Mouse (Mus musculus): ENCODE measurements around the gene Slc9a8. TPM values are rescaled to one million over a fixed set of nuclear protein-coding genes. Genes with fewer than 3 reads are reported as not detected.

Slc9a8 gene
- polyA plus RNA-seq, 1 experiment from 2014 or later = 24.2 TPM

GRCm38 (mm10) chr2:167419204-167419603, 2.3 kb upstream of the Slc9a8 start:
- Histone ChIP-seq H3K4me3 (no peak overlapping the region), H3K4me2 (replicated peaks) (no peak overlapping the region), H3K27me3 (no peaks in the 10 kb centered on the region), H3K4me1 (peaks cover 19% of the 10 kb centered on the region), H3K9me3 (replicated peaks) (no peaks in the 10 kb centered on the region), H3K36me3 (peaks cover 7% of the 10 kb centered on the region), H3K9ac (no peak overlapping the region), H3K27ac (no peak overlapping the region)
- WGBS = 26% methylated on average over 1 of the region's 1 CpGs
- no peak for ATAC-seq (ENCODE audit: low FRiP score)

GRCm38 (mm10) chr2:167420811-167421241, 686 bp upstream of the Slc9a8 start:
- 25% methylated on average over 10 of the region's 10 CpGs for WGBS
- peak overlapping the region; percentile 78 for H3K4me2 ChIP-seq (replicated peaks)
- no peaks in the 10 kb centered on the region for H3K9me3 ChIP-seq (replicated peaks)
- H3K36me3 ChIP-seq = peaks cover 22% of the 10 kb centered on the region
- peak overlapping the region; percentile 98 for H3K27ac ChIP-seq
- peak overlapping the region; percentile 94 for H3K9ac ChIP-seq
- H3K4me1 ChIP-seq = peaks cover 19% of the 10 kb centered on the region
- H3K4me3 ChIP-seq = peak overlapping the region; percentile 84
- no peak for ATAC-seq (ENCODE audit: low FRiP score)
- no peaks in the 10 kb centered on the region for H3K27me3 ChIP-seq

- peak overlapping the region; percentile 94 for H3K9ac ChIP-seq
- peak; percentile 33 for ATAC-seq (ENCODE audit: low FRiP score)
- H3K4me1 ChIP-seq = peaks cover 19% of the 10 kb centered on the region
- H3K27me3 ChIP-seq = no peaks in the 10 kb centered on the region
- peak overlapping the region; percentile 78 for H3K4me2 ChIP-seq (replicated peaks)
- H3K9me3 ChIP-seq (replicated peaks) = no peaks in the 10 kb centered on the region
- H3K27ac ChIP-seq = peak overlapping the region; percentile 98
- H3K36me3 ChIP-seq = peaks cover 35% of the 10 kb centered on the region
- H3K4me3 ChIP-seq = peak overlapping the region; percentile 84
- 4% methylated on average over 11 of the region's 11 CpGs for WGBS
These were observed 598 bp downstream of the Slc9a8 start for GRCm38 (mm10) chr2:167422150-167422470.

- H3K27ac ChIP-seq = peak overlapping the region; percentile 98
- peaks cover 19% of the 10 kb centered on the region for H3K4me1 ChIP-seq
- H3K36me3 ChIP-seq = peaks cover 45% of the 10 kb centered on the region
- peak overlapping the region; percentile 94 for H3K9ac ChIP-seq
- H3K27me3 ChIP-seq = no peaks in the 10 kb centered on the region
- 87% methylated on average over 5 of the region's 5 CpGs for WGBS
- peak overlapping the region; percentile 78 for H3K4me2 ChIP-seq (replicated peaks)
- no peak overlapping the region for H3K4me3 ChIP-seq
- H3K9me3 ChIP-seq (replicated peaks) = no peaks in the 10 kb centered on the region
- ATAC-seq (ENCODE audit: low FRiP score) = no peak
These were observed 1.6 kb downstream of the Slc9a8 start for GRCm38 (mm10) chr2:167423031-167423611.

GRCm38 (mm10) chr2:167424040-167424439, 2.5 kb downstream of the Slc9a8 start:
- Histone ChIP-seq H3K9ac (no peak overlapping the region), H3K27ac (no peak overlapping the region), H3K27me3 (no peaks in the 10 kb centered on the region), H3K4me3 (no peak overlapping the region), H3K9me3 (replicated peaks) (no peaks in the 10 kb centered on the region), H3K4me2 (replicated peaks) (no peak overlapping the region), H3K36me3 (peaks cover 48% of the 10 kb centered on the region), H3K4me1 (peaks cover 19% of the 10 kb centered on the region)
- WGBS = 78% methylated on average over 9 of the region's 9 CpGs
- no peak for ATAC-seq (ENCODE audit: low FRiP score)

GRCm38 (mm10) chr2:167424516-167424915, 3.0 kb downstream of the Slc9a8 start:
- Histone ChIP-seq H3K9me3 (replicated peaks) (no peaks in the 10 kb centered on the region), H3K36me3 (peaks cover 53% of the 10 kb centered on the region), H3K4me3 (no peak overlapping the region), H3K9ac (no peak overlapping the region), H3K27ac (no peak overlapping the region), H3K27me3 (no peaks in the 10 kb centered on the region), H3K4me1 (peaks cover 19% of the 10 kb centered on the region), H3K4me2 (replicated peaks) (no peak overlapping the region)
- 96% methylated on average over 3 of the region's 3 CpGs for WGBS
- ATAC-seq (ENCODE audit: low FRiP score) = no peak

GRCm38 (mm10) chr2:167425407-167425806, 3.9 kb downstream of the Slc9a8 start:
- Histone ChIP-seq H3K4me3 (no peak overlapping the region), H3K36me3 (peaks cover 56% of the 10 kb centered on the region), H3K9me3 (replicated peaks) (no peaks in the 10 kb centered on the region), H3K27ac (no peak overlapping the region), H3K27me3 (no peaks in the 10 kb centered on the region), H3K4me2 (replicated peaks) (no peak overlapping the region), H3K4me1 (peaks cover 16% of the 10 kb centered on the region), H3K9ac (no peak overlapping the region)
- 90% methylated on average over 6 of the region's 6 CpGs for WGBS
- ATAC-seq (ENCODE audit: low FRiP score) = no peak

GRCm38 (mm10) chr2:167429596-167429995, 8.1 kb downstream of the Slc9a8 start:
- H3K4me3 ChIP-seq = no peak overlapping the region
- H3K9ac ChIP-seq = no peak overlapping the region
- no peaks in the 10 kb centered on the region for H3K9me3 ChIP-seq (replicated peaks)
- H3K36me3 ChIP-seq = peaks cover 54% of the 10 kb centered on the region
- no peaks in the 10 kb centered on the region for H3K27me3 ChIP-seq
- H3K27ac ChIP-seq = no peak overlapping the region
- 87% methylated on average over 5 of the region's 5 CpGs for WGBS
- H3K4me1 ChIP-seq = no peaks in the 10 kb centered on the region
- no peak for ATAC-seq (ENCODE audit: low FRiP score)
- no peak overlapping the region for H3K4me2 ChIP-seq (replicated peaks)

GRCm38 (mm10) chr2:167430737-167431417, 9.4 kb downstream of the Slc9a8 start:
- H3K27ac ChIP-seq = no peak overlapping the region
- H3K4me1 ChIP-seq = no peaks in the 10 kb centered on the region
- no peak overlapping the region for H3K4me3 ChIP-seq
- no peaks in the 10 kb centered on the region for H3K27me3 ChIP-seq
- ATAC-seq (ENCODE audit: low FRiP score) = no peak
- no peak overlapping the region for H3K4me2 ChIP-seq (replicated peaks)
- H3K36me3 ChIP-seq = peaks cover 48% of the 10 kb centered on the region
- H3K9ac ChIP-seq = no peak overlapping the region
- 66% methylated on average over 9 of the region's 9 CpGs for WGBS
- H3K9me3 ChIP-seq (replicated peaks) = no peaks in the 10 kb centered on the region

GRCm38 (mm10) chr2:167431418-167431776, 9.9 kb downstream of the Slc9a8 start:
- ATAC-seq (ENCODE audit: low FRiP score) = no peak
- H3K36me3 ChIP-seq = peaks cover 44% of the 10 kb centered on the region
- H3K27me3 ChIP-seq = no peaks in the 10 kb centered on the region
- 79% methylated on average over 7 of the region's 7 CpGs for WGBS
- H3K9me3 ChIP-seq (replicated peaks) = no peaks in the 10 kb centered on the region
- no peaks in the 10 kb centered on the region for H3K4me1 ChIP-seq
- no peak overlapping the region for H3K27ac ChIP-seq
- no peak overlapping the region for H3K4me2 ChIP-seq (replicated peaks)
- H3K4me3 ChIP-seq = no peak overlapping the region
- H3K9ac ChIP-seq = no peak overlapping the region

GRCm38 (mm10) chr2:167434570-167434969, 13.1 kb downstream of the Slc9a8 start:
- Histone ChIP-seq H3K4me1 (no peaks in the 10 kb centered on the region), H3K4me2 (replicated peaks) (no peak overlapping the region), H3K4me3 (no peak overlapping the region), H3K9me3 (replicated peaks) (no peaks in the 10 kb centered on the region), H3K36me3 (peaks cover 33% of the 10 kb centered on the region), H3K27ac (no peak overlapping the region), H3K9ac (no peak overlapping the region), H3K27me3 (no peaks in the 10 kb centered on the region)
- WGBS = 95% methylated on average over 6 of the region's 6 CpGs
- ATAC-seq (ENCODE audit: low FRiP score) = no peak

GRCm38 (mm10) chr2:167435631-167436030, 14.1 kb downstream of the Slc9a8 start:
- no peak for ATAC-seq (ENCODE audit: low FRiP score)
- Histone ChIP-seq H3K27me3 (no peaks in the 10 kb centered on the region), H3K4me1 (no peaks in the 10 kb centered on the region), H3K4me2 (replicated peaks) (no peak overlapping the region), H3K4me3 (no peak overlapping the region), H3K36me3 (peaks cover 30% of the 10 kb centered on the region), H3K9ac (no peak overlapping the region), H3K27ac (no peak overlapping the region), H3K9me3 (replicated peaks) (no peaks in the 10 kb centered on the region)
- 98% methylated on average over 2 of the region's 2 CpGs for WGBS

GRCm38 (mm10) chr2:167436371-167436770, 14.9 kb downstream of the Slc9a8 start:
- Histone ChIP-seq H3K27ac (no peak overlapping the region), H3K4me2 (replicated peaks) (no peak overlapping the region), H3K9me3 (replicated peaks) (no peaks in the 10 kb centered on the region), H3K36me3 (peaks cover 36% of the 10 kb centered on the region), H3K4me1 (no peaks in the 10 kb centered on the region), H3K4me3 (no peak overlapping the region), H3K9ac (no peak overlapping the region), H3K27me3 (no peaks in the 10 kb centered on the region)
- ATAC-seq (ENCODE audit: low FRiP score) = no peak
- WGBS = 89% methylated on average over 5 of the region's 5 CpGs
